Mouse (Mus musculus) layer of hippocampus, adult 2 months (tissue): ENCODE measurements at regions not wholly inside any gene's neighbourhood (a gene's known extent, or its start where the extent isn't known, plus 50 kb on each side); places are given as distances from the start of the nearest gene placed in this dataset.

Experiments used
- DNase-seq, 2 experiments: peaks; one replicate each; pipeline ENCODE4 v3.0.0; 2022; ENCODE audit warnings: low spot score in 2 of 2
- H3K27ac ChIP-seq: fragments of 200-600 bp; 2 replicates; pipeline ENCODE4 v1.8.1; 2022
- H3K4me3 ChIP-seq: fragments of 200-600 bp; 2 replicates; pipeline ENCODE4 v1.8.1; 2022; ENCODE audit warnings: mild to moderate bottlenecking
- CTCF ChIP-seq: fragments of 200-600 bp; conservative IDR thresholded peaks from 2 replicates; pipeline ENCODE4 v1.8.1; 2022; ENCODE audit warnings: antibody characterized with exemption, mild to moderate bottlenecking, moderate library complexity

DNA sequence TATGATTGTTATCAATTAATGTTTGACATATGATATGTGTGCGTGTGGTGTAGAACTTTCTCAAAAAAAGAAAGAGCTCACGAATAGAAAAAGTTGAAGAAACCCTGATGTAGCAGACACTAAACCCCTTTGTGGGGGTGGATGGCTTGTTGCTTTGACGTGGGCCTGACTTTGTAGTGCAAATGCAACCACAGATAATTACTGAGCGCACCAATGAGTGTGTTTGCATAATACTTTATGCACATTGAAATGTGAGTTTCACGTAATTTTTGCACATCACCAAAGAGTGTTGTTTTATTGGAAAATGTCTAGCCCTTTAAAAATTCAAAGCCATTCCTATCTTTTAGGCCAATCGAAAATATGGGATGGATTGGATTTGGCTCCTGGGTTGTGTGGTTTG is 51.7 kb upstream of the Mdm1 start:
- DNase-seq, result no peak
- no peak overlapping the region for H3K4me3 ChIP-seq
- no peak for TF ChIP-seq CTCF
- H3K27ac ChIP-seq, result no peak overlapping the region

- no peak overlapping the region for H3K27ac ChIP-seq
- no peak for DNase-seq
- TF ChIP-seq CTCF, result no peak
- H3K4me3 ChIP-seq, result no peak overlapping the region
Observed at GRCm38 (mm10) chr10:118091476-118091875, 50.1 kb upstream of the Mdm1 start.
